Mouse (Mus musculus) stomach, postnatal 0 days (tissue): ENCODE measurements around the gene Mzt1. TPM values are rescaled to one million over a fixed set of nuclear protein-coding genes. Genes with fewer than 3 reads are reported as not detected.

Source experiments
- ATAC-seq: fragments of 200-750 bp; cut with Nextera tagmentation; 2 replicates; pipeline ENCODE4 v1.8.0; 2017; ENCODE audit not compliant: low FRiP score, low TSS enrichment
- DNase-seq: peaks from one replicate; pipeline ENCODE4 v3.0.0-alpha.2; 2016; ENCODE audit warnings: low spot score
- H3K27ac ChIP-seq: fragments of 300-500 bp; sonication (generic); replicated peaks from 2 replicates; pipeline ENCODE4 v1.5.1; 2014; ENCODE audit warnings: mild to moderate bottlenecking, control low read depth
- H3K27me3 ChIP-seq: fragments of 300-500 bp; sonication (generic); 2 replicates; pipeline ENCODE4 v1.6.1; 2014; ENCODE audit warnings: low read length; ENCODE audit not compliant: control insufficient read depth, insufficient read depth
- H3K36me3 ChIP-seq: fragments of 300-500 bp; sonication (generic); 2 replicates; pipeline ENCODE4 v1.6.1; 2014; ENCODE audit warnings: low read length, mixed read lengths; ENCODE audit not compliant: control insufficient read depth, insufficient read depth
- H3K4me1 ChIP-seq: fragments of 300-500 bp; sonication (generic); replicated peaks from 2 replicates; pipeline ENCODE4 v1.6.1; 2014; ENCODE audit warnings: antibody characterized with exemption; ENCODE audit not compliant: control insufficient read depth, insufficient read depth
- H3K4me2 ChIP-seq: fragments of 300-500 bp; sonication (generic); replicated peaks from 2 replicates; pipeline ENCODE4 v1.6.1; 2014; ENCODE audit warnings: low read depth, mild to moderate bottlenecking, control low read depth, moderate library complexity
- H3K4me3 ChIP-seq: fragments of 300-500 bp; sonication (generic); 2 replicates; pipeline ENCODE4 v1.5.1; 2014; ENCODE audit warnings: low read depth, low read length, control low read depth
- H3K9ac ChIP-seq: fragments of 300-500 bp; sonication (generic); 2 replicates; pipeline ENCODE4 v1.6.1; 2014; ENCODE audit warnings: mild to moderate bottlenecking, low read length, control low read depth, mixed read lengths
- H3K9me3 ChIP-seq: fragments of 300-500 bp; sonication (generic); 2 replicates; pipeline ENCODE4 v1.6.1; 2016; ENCODE audit warnings: low read length; ENCODE audit not compliant: control insufficient read depth
- CTCF ChIP-seq: IDR thresholded peaks from 2 replicates; pipeline ENCODE4 v1.5.1; 2016; ENCODE audit warnings: antibody characterized with exemption, low read depth, mild to moderate bottlenecking, moderate library complexity
- EP300 ChIP-seq: optimal IDR thresholded peaks from 2 replicates; pipeline ENCODE3; 2016; ENCODE audit warnings: antibody characterized with exemption
- WGBS: fragments of 180-500 bp; shearing (Covaris S2); extraction: QIAGEN DNeasy Blood & Tissue Kit; methylation state at CpG from one replicate; pipeline ENCODE4 v1.1.7; 2014; 5-methylcytosine and 5-hydroxymethylcytosine counted together
- polyA plus RNA-seq: library from polyadenylated mRNA; unstranded; fragments of >200 nt; fragmentation: Nextera tagmentation; extraction: Ambion mirVana; gene quantifications from 2 replicates; pipeline ENCODE4 v1.2.1, GENCODE M21; 2015

Mzt1 gene
- polyA plus RNA-seq, 1 experiment from 2014 or later, result 55.8 TPM

DNA sequence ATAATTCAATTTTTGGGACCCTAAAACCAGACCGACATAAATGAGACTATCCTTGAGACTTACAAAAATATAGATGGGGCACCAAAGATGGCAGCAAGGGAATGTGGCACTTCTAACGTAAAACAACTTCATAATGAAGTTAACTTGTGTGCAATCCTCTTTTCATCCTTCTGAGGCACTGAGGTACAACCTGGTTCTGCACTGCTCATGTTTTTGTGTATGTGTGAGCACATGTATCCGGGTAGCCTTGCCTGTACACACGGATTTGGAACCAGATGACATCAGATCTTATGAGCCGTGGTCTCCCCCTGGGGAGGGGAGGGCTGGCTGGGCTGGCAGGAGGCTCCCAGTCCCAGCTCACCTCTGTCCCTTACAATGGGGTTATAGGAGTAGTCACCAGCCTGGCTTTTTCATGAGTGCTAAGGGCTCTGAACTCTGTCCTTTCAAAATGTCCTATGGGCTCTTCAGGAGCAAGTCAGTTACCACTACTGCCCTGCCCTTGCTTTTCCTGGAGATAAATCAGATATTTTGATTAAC is 14.5 kb downstream of the Mzt1 start:
- TF ChIP-seq EP300 (no peak), CTCF (no peak)
- no peak overlapping the region for H3K27ac ChIP-seq
- H3K36me3 ChIP-seq, result no peaks in the 10 kb centered on the region
- no peaks in the 10 kb centered on the region for H3K9me3 ChIP-seq
- DNase-seq, result no peak
- no peak overlapping the region for H3K9ac ChIP-seq
- H3K4me2 ChIP-seq, result no peak overlapping the region
- WGBS, result 94% methylated on average over 5 of the region's 5 CpGs
- no peaks in the 10 kb centered on the region for H3K27me3 ChIP-seq
- H3K4me1 ChIP-seq, result no peaks in the 10 kb centered on the region
- no peak for ATAC-seq
- no peak overlapping the region for H3K4me3 ChIP-seq

GRCm38 (mm10) chr14:99029987-99030386 is 15.9 kb downstream of the Mzt1 start:
- Histone ChIP-seq H3K4me1 (no peaks in the 10 kb centered on the region), H3K36me3 (no peaks in the 10 kb centered on the region), H3K9ac (no peak overlapping the region), H3K27me3 (no peaks in the 10 kb centered on the region), H3K27ac (no peak overlapping the region), H3K4me2 (no peak overlapping the region), H3K4me3 (no peak overlapping the region), H3K9me3 (no peaks in the 10 kb centered on the region)
- TF ChIP-seq CTCF (no peak), EP300 (no peak)
- 49% methylated on average over 5 of the region's 5 CpGs for WGBS
- 0 out of 2 replicates have a peak, but pooled peaks have one; percentile 38 for ATAC-seq
- no peak for DNase-seq

- DNase-seq (no peak), ATAC-seq (no peak)
- 41% methylated on average over 12 of the region's 12 CpGs for WGBS
- no peaks in the 10 kb centered on the region for H3K36me3 ChIP-seq
- H3K9ac ChIP-seq, result no peak overlapping the region
- H3K27me3 ChIP-seq, result no peaks in the 10 kb centered on the region
- no peak for TF ChIP-seq EP300
- peak; percentile 67 for TF ChIP-seq CTCF
- H3K9me3 ChIP-seq, result no peaks in the 10 kb centered on the region
- no peaks in the 10 kb centered on the region for H3K4me1 ChIP-seq
- H3K27ac ChIP-seq, result no peak overlapping the region
- H3K4me3 ChIP-seq, result no peak overlapping the region
- H3K4me2 ChIP-seq, result peak overlapping the region; percentile 34; the same call in 1 of the 2 replicates
These were observed 23.4 kb downstream of the Mzt1 start for GRCm38 (mm10) chr14:99022346-99023086.

GRCm38 (mm10) chr14:99019136-99019808 is 26.7 kb downstream of the Mzt1 start:
- ATAC-seq, result no peak
- no peak for DNase-seq
- H3K4me1 ChIP-seq, result no peaks in the 10 kb centered on the region

GRCm38 (mm10) chr14:99018691-99019090 is 27.2 kb downstream of the Mzt1 start:
- H3K4me2 ChIP-seq, result no peak overlapping the region
- no peaks in the 10 kb centered on the region for H3K27me3 ChIP-seq
- ATAC-seq, result no peak
- H3K4me3 ChIP-seq, result no peak overlapping the region
- no peaks in the 10 kb centered on the region for H3K4me1 ChIP-seq
- no peaks in the 10 kb centered on the region for H3K36me3 ChIP-seq
- DNase-seq, result no peak
- no peaks in the 10 kb centered on the region for H3K9me3 ChIP-seq
- WGBS, result 64% methylated on average over 7 of the region's 7 CpGs
- H3K27ac ChIP-seq, result no peak overlapping the region
- no peak overlapping the region for H3K9ac ChIP-seq
- TF ChIP-seq EP300, result no peak
- TF ChIP-seq CTCF, result no peak

More at GRCm38 (mm10) chr14:99019136-99019808, 26.7 kb downstream of the Mzt1 start:
- no peak for TF ChIP-seq EP300
- TF ChIP-seq CTCF, result no peak
- Histone ChIP-seq H3K27ac (no peak overlapping the region), H3K4me2 (no peak overlapping the region), H3K27me3 (no peaks in the 10 kb centered on the region), H3K36me3 (no peaks in the 10 kb centered on the region), H3K9me3 (no peaks in the 10 kb centered on the region), H3K9ac (no peak overlapping the region), H3K4me3 (no peak overlapping the region)
- WGBS, result 41% methylated on average over 10 of the region's 10 CpGs

DNA sequence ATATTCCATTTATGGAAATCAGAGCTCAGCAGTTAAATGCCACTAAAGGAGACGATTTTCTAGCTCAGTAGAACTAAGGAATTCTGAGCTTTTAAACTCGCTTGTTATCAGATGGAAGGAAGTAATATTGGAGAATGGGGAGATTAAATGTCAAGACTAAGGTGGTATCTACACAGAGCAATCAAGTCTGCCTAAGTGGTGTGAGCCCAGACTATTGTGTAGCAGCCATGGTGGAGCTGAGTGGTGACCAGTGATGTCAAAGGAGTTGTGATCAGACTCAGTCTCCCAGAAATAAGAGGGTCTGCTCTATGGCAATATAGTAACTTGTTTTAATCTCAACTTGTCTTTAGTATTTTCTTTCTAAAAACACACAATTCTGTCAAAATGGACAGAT is 35.0 kb downstream of the Mzt1 start:
- DNase-seq, result no peak
- TF ChIP-seq CTCF (no peak), EP300 (no peak)
- no peak overlapping the region for H3K9ac ChIP-seq
- no peaks in the 10 kb centered on the region for H3K4me1 ChIP-seq
- no peak for ATAC-seq
- no peak overlapping the region for H3K27ac ChIP-seq
- H3K36me3 ChIP-seq, result no peaks in the 10 kb centered on the region
- H3K27me3 ChIP-seq, result no peaks in the 10 kb centered on the region
- no peak overlapping the region for H3K4me2 ChIP-seq
- no peak overlapping the region for H3K4me3 ChIP-seq
- 42% methylated on average over 2 of the region's 2 CpGs for WGBS
- H3K9me3 ChIP-seq, result no peaks in the 10 kb centered on the region
